Mouse (Mus musculus) R1 (cell line): ENCODE data around the gene Pitpna.
"Not testable (repeated sequence)": the region's sequence is repeated elsewhere in the genome, so short reads cannot be mapped to it uniquely, and the experiment has no call there.

ENCODE experiments used
- DNase-seq: peaks from one replicate; pipeline ENCODE4 v3.0.0-alpha.2; 2018; ENCODE audit warnings: low read depth, low spot score

Pitpna gene

GRCm38 (mm10) chr11:75588285-75588941, 516 bp downstream of the Pitpna start:
- peak; percentile 46 for DNase-seq

- no peak for DNase-seq
Measured at GRCm38 (mm10) chr11:75592612-75593011, 4.7 kb downstream of the Pitpna start.

DNA sequence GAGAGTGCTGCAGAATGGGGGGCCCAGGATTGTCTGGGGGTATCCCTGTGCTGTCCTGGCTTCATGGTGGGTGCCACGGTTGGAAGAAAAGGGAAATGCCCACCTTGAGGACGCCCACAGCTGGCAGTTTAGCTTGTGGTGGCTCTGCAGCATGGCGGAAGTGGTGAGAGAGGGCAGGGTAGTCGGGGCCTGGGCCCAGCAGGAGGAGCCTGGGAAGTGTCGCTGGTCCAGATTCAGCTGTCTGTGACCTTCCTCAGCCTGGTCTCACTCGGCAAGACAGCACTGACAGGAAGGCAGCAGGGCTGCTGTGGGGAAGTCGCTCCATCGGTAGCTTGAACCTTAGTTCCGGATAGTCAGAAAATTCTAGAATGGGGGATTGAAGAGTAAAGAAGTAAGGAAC, 6.5 kb downstream of the Pitpna start:
- no peak for DNase-seq

GRCm38 (mm10) chr11:75595404-75595803, 7.5 kb downstream of the Pitpna start:
- DNase-seq: no peak

- no peak for DNase-seq
Measured at GRCm38 (mm10) chr11:75595816-75596215, 7.9 kb downstream of the Pitpna start.

DNA sequence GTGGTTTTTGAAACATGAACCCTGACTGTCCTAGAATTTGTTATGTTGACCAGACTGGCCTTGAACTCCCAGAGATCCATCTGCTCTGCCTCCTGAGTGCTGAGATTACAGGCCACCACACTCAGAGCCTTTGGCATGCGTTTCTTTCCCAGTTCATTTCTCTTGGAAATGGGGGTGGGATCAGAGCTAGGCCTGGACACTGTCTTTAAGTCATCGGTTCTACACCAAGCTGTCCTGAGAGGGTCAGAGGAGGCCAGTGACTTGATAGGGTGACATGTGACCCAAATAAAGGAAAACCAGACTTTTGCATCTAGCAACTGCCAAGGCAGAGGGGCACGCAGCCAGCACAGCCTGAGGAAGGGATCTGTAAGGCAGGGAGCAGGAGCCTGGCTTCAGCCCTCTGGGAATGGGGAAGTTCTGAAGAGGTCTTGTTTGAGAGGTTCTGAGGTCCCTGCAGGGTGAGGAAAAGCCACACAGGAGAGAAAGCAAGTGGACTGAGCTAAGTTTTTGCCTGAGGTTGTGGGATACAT, 8.9 kb downstream of the Pitpna start:
- no peak for DNase-seq

- no peak for DNase-seq
Measured at GRCm38 (mm10) chr11:75598004-75598403, 10.1 kb downstream of the Pitpna start.

- not testable (repeated sequence) for DNase-seq
Measured at GRCm38 (mm10) chr11:75599802-75600201, 11.9 kb downstream of the Pitpna start.

- no peak for DNase-seq
Measured at GRCm38 (mm10) chr11:75604826-75605225, 16.9 kb downstream of the Pitpna start.

- DNase-seq: peak; percentile 91
Measured at GRCm38 (mm10) chr11:75605318-75605717, 17.4 kb downstream of the Pitpna start.

DNA sequence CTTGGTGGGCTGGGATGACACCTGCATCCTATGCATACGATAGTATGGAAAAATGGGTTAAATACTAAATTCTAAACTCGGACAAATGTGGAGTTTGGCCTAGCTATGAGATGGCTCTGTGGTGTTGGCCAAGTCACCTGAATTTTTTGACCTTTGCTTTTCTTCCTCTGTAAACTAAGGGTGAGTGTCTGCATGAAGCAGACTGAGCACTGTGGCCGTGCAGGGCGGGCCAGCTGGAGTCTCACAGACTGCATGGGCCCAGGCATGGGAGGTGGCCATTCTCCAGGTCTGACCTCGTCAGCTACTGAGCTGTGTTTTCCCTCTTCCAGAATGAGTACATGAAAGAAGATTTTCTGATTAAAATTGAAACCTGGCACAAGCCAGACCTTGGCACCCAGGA, 20.9 kb downstream of the Pitpna start:
- no peak for DNase-seq

DNA sequence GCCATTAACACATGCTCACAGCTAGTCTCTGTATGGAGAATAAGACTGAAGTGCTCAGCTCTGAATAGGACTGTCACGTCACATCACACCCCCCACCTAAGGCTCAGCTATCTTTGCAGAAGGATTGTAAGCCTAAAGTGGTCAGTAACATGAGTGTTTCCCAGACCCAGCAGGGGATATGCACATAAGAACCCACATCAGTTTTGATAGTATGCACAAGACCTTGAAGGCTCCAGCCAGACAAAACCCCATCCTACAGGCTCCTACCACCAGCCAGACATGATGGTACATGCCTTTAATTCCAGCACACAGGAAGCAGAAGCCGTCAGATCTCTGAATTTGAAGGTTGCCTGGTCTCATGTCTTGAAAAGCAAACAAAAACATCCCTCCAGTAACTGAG, 22.1 kb downstream of the Pitpna start:
- DNase-seq: peak; percentile 80

- no peak for DNase-seq
Measured at GRCm38 (mm10) chr11:75614769-75615168, 26.9 kb downstream of the Pitpna start.

GRCm38 (mm10) chr11:75615556-75615955, 27.7 kb downstream of the Pitpna start:
- no peak for DNase-seq

GRCm38 (mm10) chr11:75619133-75619532, 31.2 kb downstream of the Pitpna start:
- peak; percentile 71 for DNase-seq

GRCm38 (mm10) chr11:75620136-75620780, 32.4 kb downstream of the Pitpna start:
- no peak for DNase-seq

DNA sequence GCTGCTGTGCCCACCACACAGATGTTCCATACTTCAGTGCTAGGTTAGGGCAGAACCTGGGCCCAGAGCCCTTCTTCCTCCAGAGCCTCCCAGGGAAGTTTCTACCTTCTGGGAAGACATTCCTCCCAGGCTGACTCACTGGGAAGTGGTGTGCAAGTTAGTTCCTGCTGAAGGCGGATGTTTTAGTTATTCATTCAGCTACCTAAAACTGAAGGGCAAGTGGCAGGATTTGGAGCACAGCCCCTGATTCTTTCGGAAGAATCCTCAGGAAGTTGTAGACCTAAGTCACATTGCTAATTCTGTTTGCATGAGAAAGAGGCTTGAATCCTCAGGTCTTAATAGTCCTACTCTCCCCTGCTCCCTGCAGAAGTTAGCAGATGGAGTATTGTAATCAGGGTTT, 33.5 kb downstream of the Pitpna start:
- DNase-seq: peak; percentile 98

DNA sequence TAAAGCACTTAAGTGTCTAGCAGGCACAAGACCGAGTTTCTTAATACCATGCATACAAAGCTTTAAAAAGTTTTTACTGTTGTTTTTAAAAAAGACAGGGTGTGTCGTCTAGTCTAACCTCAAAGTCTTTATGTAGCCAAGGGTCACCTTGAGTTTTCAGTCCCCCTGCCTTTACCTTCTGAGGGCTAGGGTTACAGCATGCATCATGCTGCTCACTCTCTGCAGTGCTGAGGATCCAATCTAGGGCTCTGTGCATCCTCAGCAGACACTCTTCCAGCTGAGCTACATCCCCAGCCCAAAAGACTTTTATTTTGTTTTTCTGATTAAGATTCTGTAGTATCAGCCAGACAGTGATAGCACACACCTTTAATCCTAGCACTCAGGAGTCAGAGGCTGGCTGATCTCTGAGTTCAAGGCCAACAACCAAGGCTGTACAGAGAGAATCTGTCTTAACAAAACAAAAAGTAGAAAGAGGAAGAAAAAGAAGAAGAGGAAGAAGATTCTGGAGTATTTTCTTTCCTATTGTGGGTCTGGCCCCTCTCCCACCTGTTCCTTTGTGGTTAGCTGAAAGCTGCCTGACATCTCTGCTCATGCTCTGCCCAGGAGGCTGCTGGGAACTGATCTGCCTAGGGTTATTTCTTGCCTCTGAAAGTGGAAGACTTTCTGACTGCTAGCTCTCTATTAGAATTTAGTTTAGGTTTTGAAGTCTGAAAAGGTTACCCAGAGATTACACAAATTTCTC, 34.9 kb downstream of the Pitpna start:
- peak; percentile 75 for DNase-seq

- DNase-seq: no peak
Measured at GRCm38 (mm10) chr11:75624102-75624554, 36.2 kb downstream of the Pitpna start.

DNA sequence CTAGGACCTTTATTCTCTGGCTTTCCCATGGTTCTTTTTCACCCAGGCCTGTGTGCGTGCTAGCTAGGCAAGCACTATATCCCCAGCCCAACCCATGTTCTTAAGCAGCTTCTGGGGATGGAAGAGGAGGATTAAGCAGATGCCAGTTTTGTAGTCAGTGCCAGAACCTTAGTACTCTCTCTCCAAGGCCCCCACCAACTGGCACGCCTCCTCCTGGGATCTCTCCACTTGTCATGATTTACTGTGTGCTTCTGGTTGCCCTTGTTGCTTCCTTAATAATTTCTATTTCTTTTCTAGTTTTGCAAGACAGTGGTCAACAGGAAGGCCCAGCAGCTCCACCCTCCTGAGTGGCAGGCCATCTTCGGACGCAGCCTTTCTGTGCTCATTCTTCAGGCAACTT, 37.9 kb downstream of the Pitpna start:
- no peak for DNase-seq

DNA sequence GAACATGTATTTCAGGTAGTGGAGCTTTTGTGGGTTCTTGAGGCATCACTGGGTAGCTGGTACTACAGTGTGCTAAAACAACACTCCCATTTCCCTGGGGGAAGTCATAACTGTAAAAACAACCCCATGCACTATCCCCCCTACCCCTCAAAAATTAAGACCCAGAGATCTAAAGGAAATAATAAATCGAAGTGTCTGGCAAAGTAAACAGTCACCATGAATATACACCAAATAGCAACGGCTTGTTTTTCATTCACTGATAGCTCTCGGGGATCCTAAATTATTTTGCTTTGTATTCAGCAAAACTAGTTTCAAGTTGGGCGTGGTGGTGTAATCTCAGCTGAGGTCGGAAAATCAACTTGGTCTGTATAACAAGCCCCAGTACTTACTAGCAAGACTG, 42.2 kb downstream of the Pitpna start:
- no peak for DNase-seq

- DNase-seq: peak; percentile 98
Measured at GRCm38 (mm10) chr11:75630645-75631229, 42.8 kb downstream of the Pitpna start, which contains the start of gene Inpp5k. Gene Inpp5k (plus strand): TSS chr11:75630988.
